Mouse (Mus musculus): ENCODE results near the gene Olfr1495. TPM values are rescaled to one million over a fixed set of nuclear protein-coding genes. Genes with fewer than 3 reads are reported as not detected.

Olfr1495 gene
- polyA plus RNA-seq, 1 experiment, result not detected

DNA sequence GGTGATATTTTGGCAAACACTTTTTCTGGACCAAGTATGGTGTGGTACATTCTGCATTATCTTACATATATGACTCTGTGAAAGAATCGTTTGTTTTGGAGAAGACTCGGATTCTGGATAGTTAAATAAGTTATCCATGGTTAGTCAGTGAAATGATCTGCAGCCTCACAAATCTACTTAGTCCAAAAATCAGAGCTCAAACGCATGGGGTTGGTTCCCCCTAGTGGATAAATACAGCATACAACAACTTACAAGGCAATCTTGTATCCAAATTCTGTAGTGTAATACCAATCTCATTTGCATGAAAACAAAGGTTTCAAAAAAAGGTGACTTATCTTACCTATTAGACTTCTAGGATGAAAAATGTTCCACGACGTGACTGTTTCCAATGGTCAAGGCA, 54.4 kb downstream of the Olfr1495 start:
- TF ChIP-seq MYOD1 (IDR thresholded peaks at IDR 0.05; ENCODE audit: control insufficient read depth in 1 of 3, insufficient read length in 2 of 3, low read depth in 2 of 3) (no peak), CEBPB (IDR thresholded peaks at IDR 0.05; ENCODE audit: insufficient read depth, poor library complexity, severe bottlenecking) (no peak), REST (IDR thresholded peaks at IDR 0.05; ENCODE audit: insufficient read depth, insufficient read length) (no peak), MYOG (IDR thresholded peaks at IDR 0.05; ENCODE audit: control insufficient read depth in 1 of 3, insufficient read depth in 1 of 3, insufficient read length in 2 of 3, low read depth in 2 of 3) (no peak), TCF3 (IDR thresholded peaks at IDR 0.05; ENCODE audit: insufficient read length, low read depth) (no peak), MAX (IDR thresholded peaks at IDR 0.05; ENCODE audit: low read depth) (no peak), SRF (IDR thresholded peaks at IDR 0.05; ENCODE audit: control insufficient read depth, insufficient read length, low read depth) (no peak), E2F4 (IDR thresholded peaks at IDR 0.05; ENCODE audit: insufficient read depth) (no peak), POLR2AphosphoS2 (IDR thresholded peaks at IDR 0.05; ENCODE audit: insufficient read length, low read depth) (no peak), TCF12 (IDR thresholded peaks at IDR 0.05; ENCODE audit: insufficient read depth, poor library complexity, severe bottlenecking) (no peak), POLR2A (IDR thresholded peaks at IDR 0.05; ENCODE audit: insufficient read length, low read depth) (no peak), USF1 (IDR thresholded peaks at IDR 0.05; ENCODE audit: low read depth) (no peak)

GRCm38 (mm10) chr19:13819347-13819746, 54.9 kb downstream of the Olfr1495 start, which contains the start of gene Olfr1499:
Gene Olfr1499, minus strand, starts transcription at chr19:13819447.
- no peaks in the 10 kb centered on the region for H3K27me3 ChIP-seq (ENCODE audit: control insufficient read depth, insufficient read depth, insufficient read length)
- H3K36me3 ChIP-seq (ENCODE audit: control insufficient read depth, insufficient read depth), result no peaks in the 10 kb centered on the region
- no peak within 1 kb of the TSS for H3K4me2 ChIP-seq (ENCODE audit: low read depth)
- no peaks in the 10 kb centered on the region for H3K79me2 ChIP-seq (ENCODE audit: control insufficient read depth, insufficient read depth)
- no peak for TF ChIP-seq MYOG (IDR thresholded peaks at IDR 0.05; ENCODE audit: control insufficient read depth in 1 of 3, insufficient read depth in 1 of 3, insufficient read length in 2 of 3, low read depth in 2 of 3)
- TF ChIP-seq TCF3 (IDR thresholded peaks at IDR 0.05; ENCODE audit: insufficient read length, low read depth), result no peak
- no peak for TF ChIP-seq CEBPB (IDR thresholded peaks at IDR 0.05; ENCODE audit: insufficient read depth, poor library complexity, severe bottlenecking)
- TF ChIP-seq POLR2A (IDR thresholded peaks at IDR 0.05; ENCODE audit: insufficient read length, low read depth), result no peak
- TF ChIP-seq USF1 (IDR thresholded peaks at IDR 0.05; ENCODE audit: low read depth), result no peak
- no peak for TF ChIP-seq TCF12 (IDR thresholded peaks at IDR 0.05; ENCODE audit: insufficient read depth, poor library complexity, severe bottlenecking)
- no peak for TF ChIP-seq MAX (IDR thresholded peaks at IDR 0.05; ENCODE audit: low read depth)
- TF ChIP-seq MYOD1 (IDR thresholded peaks at IDR 0.05; ENCODE audit: control insufficient read depth in 1 of 3, insufficient read length in 2 of 3, low read depth in 2 of 3), result no peak
- no peak for TF ChIP-seq SRF (IDR thresholded peaks at IDR 0.05; ENCODE audit: control insufficient read depth, insufficient read length, low read depth)
- no peak for TF ChIP-seq REST (IDR thresholded peaks at IDR 0.05; ENCODE audit: insufficient read depth, insufficient read length)
- TF ChIP-seq POLR2AphosphoS2 (IDR thresholded peaks at IDR 0.05; ENCODE audit: insufficient read length, low read depth), result no peak
- no peak for TF ChIP-seq E2F4 (IDR thresholded peaks at IDR 0.05; ENCODE audit: insufficient read depth)
- H3K4me3 ChIP-seq, result no peak within 1 kb of the TSS
- H3ac ChIP-seq (ENCODE audit: control insufficient read depth, insufficient read length), result no peak within 1 kb of the TSS

More for the DNA sequence above, 54.4 kb downstream of the Olfr1495 start:
- H3K4me2 ChIP-seq (ENCODE audit: low read depth), result no peak overlapping the region
- H3ac ChIP-seq (ENCODE audit: control insufficient read depth, insufficient read length), result no peak overlapping the region
- H3K4me3 ChIP-seq, result no peak overlapping the region
- H3K79me2 ChIP-seq (ENCODE audit: control insufficient read depth, insufficient read depth), result no peaks in the 10 kb centered on the region
- H3K27me3 ChIP-seq (ENCODE audit: control insufficient read depth, insufficient read depth, insufficient read length), result no peaks in the 10 kb centered on the region
- no peaks in the 10 kb centered on the region for H3K36me3 ChIP-seq (ENCODE audit: control insufficient read depth, insufficient read depth)

Other genes starting within 250 kb of the Olfr1495 start
- gene Olfr1480, start 236.7 kb upstream of the Olfr1495 start, polyA plus RNA-seq (2012; fragmentation: generic; extraction: Trizol), result not detected
- gene Olfr1484, start 181.1 kb upstream of the Olfr1495 start, polyA plus RNA-seq (2012; fragmentation: generic; extraction: Trizol), result not detected
- not detected for gene Olfr1487, start 147.2 kb upstream of the Olfr1495 start, polyA plus RNA-seq (2012; fragmentation: generic; extraction: Trizol)
- gene Olfr1489, start 133.0 kb upstream of the Olfr1495 start, polyA plus RNA-seq (2012; fragmentation: generic; extraction: Trizol), result not detected
- not detected for gene Olfr1490, start 113.5 kb upstream of the Olfr1495 start, polyA plus RNA-seq (2012; fragmentation: generic; extraction: Trizol)
- gene Olfr1491, start 67.3 kb upstream of the Olfr1495 start, polyA plus RNA-seq (2012; fragmentation: generic; extraction: Trizol), result not detected
- gene Olfr1493-ps1, start 41.3 kb upstream of the Olfr1495 start, polyA plus RNA-seq (2012; fragmentation: generic; extraction: Trizol), result not detected
- not detected for gene Olfr1494, start 24.9 kb upstream of the Olfr1495 start, polyA plus RNA-seq (2012; fragmentation: generic; extraction: Trizol)
- not detected for gene Olfr1496, start 13.3 kb downstream of the Olfr1495 start, polyA plus RNA-seq (2012; fragmentation: generic; extraction: Trizol)
- gene Olfr1497, start 33.6 kb downstream of the Olfr1495 start, polyA plus RNA-seq (2012; fragmentation: generic; extraction: Trizol), result not detected
- gene Olfr1499, start 54.8 kb downstream of the Olfr1495 start, polyA plus RNA-seq (2012; fragmentation: generic; extraction: Trizol), result not detected
- not detected for gene Olfr1500, start 65.9 kb downstream of the Olfr1495 start, polyA plus RNA-seq (2012; fragmentation: generic; extraction: Trizol)
- not detected for gene Olfr1501, start 86.1 kb downstream of the Olfr1495 start, polyA plus RNA-seq (2012; fragmentation: generic; extraction: Trizol)
- gene Olfr1502, start 97.2 kb downstream of the Olfr1495 start, polyA plus RNA-seq (2012; fragmentation: generic; extraction: Trizol), result not detected
- gene Olfr1504, start 133.3 kb downstream of the Olfr1495 start, polyA plus RNA-seq (2012; fragmentation: generic; extraction: Trizol), result not detected
- gene Olfr1505, start 148.9 kb downstream of the Olfr1495 start, polyA plus RNA-seq (2012; fragmentation: generic; extraction: Trizol), result not detected

Data from myocyte (in vitro differentiated cells).